Mouse (Mus musculus): ENCODE measurements at regions not wholly inside any gene's neighbourhood (a gene's known extent, or its start where the extent isn't known, plus 50 kb on each side); places are given as distances from the start of the nearest gene placed in this dataset.

DNA sequence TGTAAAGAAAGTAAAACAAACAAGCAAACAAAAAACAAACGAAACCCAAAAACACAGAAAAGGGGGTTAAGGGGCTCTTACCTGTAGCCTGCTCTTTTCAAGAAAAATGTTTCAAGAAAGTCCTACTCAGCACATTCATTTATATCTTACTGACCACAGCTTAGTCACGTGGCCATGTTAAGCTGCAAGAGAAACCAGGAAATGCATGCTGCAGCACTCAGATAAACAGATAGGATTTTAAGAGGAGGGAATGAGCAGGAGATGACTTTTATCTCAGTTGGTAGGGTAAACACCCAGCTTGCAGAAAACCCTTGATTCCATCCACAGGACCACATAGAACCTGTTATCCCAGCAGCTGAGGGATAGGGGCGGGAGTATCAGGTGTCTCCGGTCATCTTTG lies 62.9 kb upstream of the Sfmbt2 start:
- no peak for DNase-seq (ENCODE audit: low spot score)

DNA sequence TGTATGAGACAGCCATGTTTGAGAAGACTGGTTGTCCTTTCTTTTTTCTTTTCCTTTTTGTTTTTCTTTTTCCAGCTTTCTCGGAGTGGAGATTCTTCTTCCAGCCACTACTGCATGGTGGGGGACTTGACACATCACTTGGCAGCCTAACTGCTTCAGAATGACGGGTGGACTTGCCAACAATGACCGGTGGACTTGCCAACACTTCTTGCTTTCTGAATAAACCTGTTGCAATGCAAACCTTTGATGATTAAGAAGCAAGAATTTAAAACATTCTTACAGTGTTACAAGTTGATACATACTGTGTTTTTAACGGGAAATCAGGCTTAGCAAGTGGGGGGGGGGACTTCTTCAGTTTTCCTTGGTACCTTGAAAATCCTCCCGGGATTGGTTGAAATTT lies 60.7 kb upstream of the Sfmbt2 start:
- DNase-seq (ENCODE audit: low spot score), result no peak

DNA sequence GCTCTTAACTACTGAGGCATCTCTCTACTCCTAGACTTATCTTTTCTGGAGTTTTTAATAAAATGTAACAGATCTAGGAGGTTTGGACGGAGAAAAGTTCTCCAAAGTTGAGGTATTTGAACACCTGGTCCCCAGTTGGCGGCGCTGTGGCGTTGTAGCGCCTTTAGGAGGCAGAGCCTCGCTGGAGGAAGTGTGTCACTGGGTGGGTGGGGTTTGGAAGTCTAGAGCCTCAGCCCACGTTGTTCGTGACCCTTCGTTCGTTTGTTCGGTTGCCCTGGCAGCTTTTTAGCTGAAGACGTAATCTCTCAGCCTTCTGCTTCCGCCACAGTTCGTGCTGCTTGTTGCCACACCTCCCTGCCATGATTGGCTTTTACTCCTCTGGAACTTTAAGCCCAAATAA lies 58.6 kb upstream of the Sfmbt2 start:
- peak; percentile 54 for DNase-seq (ENCODE audit: low spot score)

DNA sequence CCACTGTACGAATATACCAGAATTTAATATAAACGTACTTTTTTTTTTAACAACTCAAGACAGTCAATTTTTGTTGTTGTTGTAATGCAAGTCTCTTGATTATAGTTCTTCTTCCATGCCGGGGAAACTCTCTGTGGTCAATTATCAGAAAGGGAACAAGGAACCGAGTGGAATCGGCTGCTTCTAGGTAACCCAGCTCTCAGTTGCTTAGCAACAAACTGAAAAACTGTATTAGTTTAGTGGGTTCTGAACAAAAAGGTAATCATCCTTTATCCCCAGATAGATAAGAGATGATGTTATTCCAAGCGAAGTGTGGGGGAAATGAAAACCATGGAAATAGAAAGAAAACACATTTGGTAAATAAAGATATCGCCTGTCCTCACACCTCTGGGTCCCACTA lies 57.9 kb upstream of the Sfmbt2 start:
- DNase-seq (ENCODE audit: low spot score), result no peak

DNA sequence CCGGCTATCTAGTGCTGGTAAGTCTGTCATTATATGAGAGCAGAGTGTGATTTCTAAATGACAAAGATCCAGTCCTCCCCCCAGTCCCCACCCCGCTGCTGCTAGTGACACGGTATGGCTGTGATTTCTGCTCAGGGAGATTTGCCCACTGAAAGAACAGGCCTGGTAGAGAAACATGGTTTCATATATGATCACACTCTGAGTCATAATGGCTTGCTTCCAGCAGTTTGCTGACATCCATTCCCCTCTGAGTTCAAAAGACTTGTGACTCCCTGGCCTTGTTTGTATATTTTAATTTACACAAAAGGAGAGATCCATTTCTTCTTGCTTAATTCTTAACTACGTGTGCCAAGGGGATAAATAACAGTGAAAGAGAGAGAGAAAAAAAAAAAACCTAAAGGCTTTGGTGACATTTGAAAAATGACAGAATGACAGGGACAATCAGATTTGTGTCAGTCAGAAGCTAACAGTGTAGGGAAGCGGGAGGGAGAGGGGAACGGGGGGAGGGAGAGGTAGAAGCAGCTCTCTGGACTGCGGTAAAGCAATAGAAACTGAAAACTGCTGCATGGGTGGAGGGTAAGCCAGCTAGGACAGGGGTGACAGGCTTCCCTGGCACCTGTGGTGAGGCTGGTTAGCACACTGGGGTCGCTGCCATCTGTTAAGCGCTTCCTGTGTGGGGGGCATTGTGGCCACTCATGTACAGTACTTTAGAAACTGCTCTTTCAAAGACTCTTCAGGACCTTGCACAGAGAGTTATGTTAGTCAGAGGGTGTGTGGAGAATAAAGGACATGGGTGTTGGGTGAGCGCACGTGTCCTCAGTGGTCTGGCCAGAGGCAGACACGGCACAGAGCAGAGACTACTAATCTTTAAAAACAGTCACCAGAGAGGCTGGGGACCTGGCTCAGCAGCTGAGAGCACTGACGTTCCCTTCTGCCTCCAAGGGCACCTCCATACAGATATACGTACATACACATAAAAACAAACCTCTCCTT lies 55.8 kb upstream of the Sfmbt2 start:
- no peak for DNase-seq (ENCODE audit: low spot score)

DNA sequence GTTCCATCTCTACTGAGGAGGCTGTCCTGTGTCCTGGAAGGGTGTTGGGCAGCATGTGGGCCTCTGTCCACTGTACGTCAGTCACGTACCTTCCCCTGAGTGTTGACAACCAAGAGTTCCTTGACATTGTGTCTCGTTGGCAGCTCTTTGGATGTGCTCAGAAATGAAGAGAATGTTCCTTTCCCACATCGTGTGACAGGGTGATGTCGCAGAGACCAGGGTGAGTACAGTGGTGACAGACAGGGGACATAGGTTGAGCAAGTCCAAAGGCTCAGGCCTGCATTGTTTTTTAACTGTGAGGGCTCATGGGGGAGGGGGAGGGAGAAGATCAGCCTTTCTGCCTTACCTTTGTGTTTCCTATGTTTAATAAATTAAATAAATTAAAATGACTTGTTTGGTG lies 54.0 kb upstream of the Sfmbt2 start:
- no peak for DNase-seq (ENCODE audit: low spot score)

DNA sequence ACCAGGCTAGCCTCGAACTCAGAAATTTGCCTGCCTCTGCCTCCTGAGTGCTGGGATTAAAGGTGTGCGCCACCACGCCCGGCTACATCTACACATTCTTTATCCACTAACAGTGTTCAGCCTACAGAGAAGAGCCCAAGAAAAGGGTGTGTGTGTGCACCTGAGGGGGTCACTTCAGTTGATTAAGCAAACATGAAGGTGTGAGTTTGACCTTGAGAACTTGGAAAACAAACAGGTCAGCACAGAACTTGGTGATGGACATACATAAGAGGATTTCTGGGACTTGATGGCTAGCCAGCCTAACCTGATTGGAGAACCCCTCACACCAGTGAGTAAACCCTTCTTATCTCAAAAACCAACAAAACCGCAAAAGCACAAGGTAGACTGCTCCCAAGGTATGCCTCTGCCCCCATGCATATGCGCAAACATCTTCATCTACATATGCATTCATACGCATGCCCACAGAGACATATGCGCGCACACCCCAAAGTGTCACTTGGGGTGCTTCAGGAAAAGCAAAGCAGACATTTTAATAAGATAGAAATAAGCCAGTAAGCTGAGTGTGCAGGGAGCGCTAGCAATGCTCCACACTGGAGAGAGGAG lies 52.0 kb upstream of the Sfmbt2 start:
- DNase-seq (ENCODE audit: low spot score), result no peak
